Mouse (Mus musculus) adrenal gland, postnatal 4 days (tissue): Measurements from ENCODE around the gene Miip. TPM values are rescaled to one million over a fixed set of nuclear protein-coding genes. Genes with fewer than 3 reads are reported as not detected.

Experiments
- DNase-seq, 2 experiments: peaks; one replicate each; pipeline ENCODE4 v3.0.0; 2021 to 2022; ENCODE audit warnings: low spot score in 2 of 2, mixed read lengths in 2 of 2
- long read RNA-seq, 2 experiments: library from polyadenylated mRNA; stranded (forward); transcript quantifications; one replicate each; pipeline ENCODE4 v2.0.0; 2021
- total RNA-seq, 2 experiments: library from RNA; stranded (reverse); gene quantifications; 2 replicates each; pipeline ENCODE4 v1.2.3; 2021

Miip gene
- total RNA-seq: 10 to 100 TPM; 40.8 to 42.6 TPM
- long read RNA-seq, experiment 1, transcript Miip-201 (10 exons, 1,813 nt): major isoform, 11 of 40 reads
- long read RNA-seq, experiment 1, partial matches to known transcripts: 3 of 40 reads
- long read RNA-seq, experiment 1, other reads (novel, unspliced or antisense): 22 of 40 reads
- long read RNA-seq, experiment 2, transcript Miip-201 (10 exons, 1,813 nt): major isoform, 26 of 98 reads
- long read RNA-seq, experiment 2, transcript Miip-205 (9 exons, 1,909 nt): minor isoform, 19 of 98 reads
- long read RNA-seq, experiment 2, partial matches to known transcripts: 9 of 98 reads
- long read RNA-seq, experiment 2, other reads (novel, unspliced or antisense): 41 of 98 reads

DNA sequence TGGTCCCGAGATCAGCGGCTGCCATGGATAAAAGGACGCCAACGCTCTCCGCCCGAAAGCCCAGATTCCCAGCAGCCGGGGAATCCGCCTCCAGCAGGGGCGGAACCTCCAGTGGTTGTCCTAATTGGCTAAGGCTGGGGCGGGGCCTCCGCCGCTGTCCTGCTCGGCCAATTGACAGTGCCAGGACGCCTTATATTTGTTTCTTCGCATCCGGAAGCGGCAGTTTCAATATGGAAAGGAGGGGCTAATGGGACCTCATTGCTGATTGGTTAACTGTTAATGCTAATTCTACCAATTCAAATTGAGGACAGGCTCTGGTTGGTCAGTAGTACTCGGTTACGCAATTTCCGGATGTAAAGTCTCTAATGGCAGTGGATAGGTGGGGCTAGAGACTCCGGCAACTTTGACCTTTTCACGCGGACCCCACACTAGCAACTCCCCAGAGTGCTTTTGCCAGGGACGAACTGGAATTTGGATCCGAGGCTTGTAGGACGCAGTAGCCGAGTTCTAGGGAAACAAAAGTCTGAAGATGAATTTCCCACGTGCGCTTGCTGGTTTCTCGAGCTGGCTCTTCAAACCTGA, at the start of gene Miip, which contains the start of gene Fv1:
Gene Miip (minus strand): TSS at position 367 of the 582 bp plus-strand sequence.
Gene Fv1 (plus strand): TSS at position 530 of the 582 bp plus-strand sequence.
- peak; percentile 73 to 87 for DNase-seq

DNA sequence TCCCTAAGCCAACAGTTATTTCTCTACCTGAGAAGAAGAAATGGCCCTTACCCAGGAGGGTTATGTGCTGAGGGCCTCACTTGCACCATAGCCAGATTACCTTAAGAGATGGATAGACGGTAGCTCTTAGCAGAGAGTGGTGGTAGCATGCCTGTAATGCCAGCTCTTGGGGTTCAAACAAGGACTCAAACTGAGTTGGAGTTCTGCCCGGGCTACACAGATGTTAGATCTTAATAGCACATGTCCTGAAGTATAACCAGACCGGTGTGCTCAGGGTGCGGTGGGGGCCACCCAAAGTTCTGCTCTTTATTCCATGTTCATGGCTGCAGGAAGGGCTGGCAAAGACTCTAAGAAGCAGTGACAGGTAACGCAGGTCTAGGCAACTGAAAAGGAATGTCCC, 40.9 kb upstream of the Miip start:
- no peak for DNase-seq

DNA sequence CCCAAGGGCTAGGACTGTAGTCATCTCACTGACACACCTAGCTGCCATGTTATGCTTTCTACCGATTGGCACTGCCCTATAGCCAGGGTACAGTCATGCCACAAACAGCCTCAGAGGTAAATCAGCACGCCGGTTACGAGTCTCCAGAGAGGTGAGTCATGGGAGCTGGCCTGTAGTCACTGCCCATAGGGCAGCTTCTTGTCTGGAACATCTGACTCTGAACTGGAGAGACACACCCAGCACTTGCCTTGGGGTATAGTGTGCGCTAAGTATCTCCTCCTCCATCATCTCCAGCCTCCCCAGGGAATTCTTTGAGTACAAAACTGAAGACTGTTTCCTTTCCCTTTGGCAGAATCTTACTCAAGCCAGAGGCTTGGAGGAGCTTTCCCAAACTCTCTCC, 37.6 kb upstream of the Miip start:
- no peak for DNase-seq

DNA sequence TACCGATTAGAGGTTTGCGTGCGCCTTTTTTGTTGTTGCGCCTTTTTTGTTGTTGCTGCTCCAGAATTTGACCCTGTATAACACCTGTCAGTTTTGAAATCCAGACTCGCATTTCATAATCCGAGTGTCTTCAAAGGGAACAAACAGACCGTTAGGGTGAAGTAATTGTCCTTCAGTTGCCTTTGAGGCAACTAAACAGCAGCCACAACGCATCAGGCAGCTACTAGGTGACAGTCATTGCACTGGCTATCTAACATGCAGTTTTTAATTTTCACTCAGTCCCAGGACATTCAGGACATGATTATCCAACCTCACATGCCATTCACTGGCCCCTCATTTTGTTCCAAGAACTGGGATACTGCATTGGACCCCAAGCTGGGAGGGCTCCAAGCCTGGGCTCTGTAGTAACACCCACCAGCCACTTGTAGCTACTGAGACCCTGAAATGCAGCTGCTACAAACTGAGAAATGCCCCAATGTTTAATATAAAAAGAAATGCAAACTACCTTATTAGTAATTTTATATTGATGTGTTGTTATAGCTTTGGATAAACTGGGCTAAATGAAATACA, 36.6 kb upstream of the Miip start:
- no peak for DNase-seq

DNA sequence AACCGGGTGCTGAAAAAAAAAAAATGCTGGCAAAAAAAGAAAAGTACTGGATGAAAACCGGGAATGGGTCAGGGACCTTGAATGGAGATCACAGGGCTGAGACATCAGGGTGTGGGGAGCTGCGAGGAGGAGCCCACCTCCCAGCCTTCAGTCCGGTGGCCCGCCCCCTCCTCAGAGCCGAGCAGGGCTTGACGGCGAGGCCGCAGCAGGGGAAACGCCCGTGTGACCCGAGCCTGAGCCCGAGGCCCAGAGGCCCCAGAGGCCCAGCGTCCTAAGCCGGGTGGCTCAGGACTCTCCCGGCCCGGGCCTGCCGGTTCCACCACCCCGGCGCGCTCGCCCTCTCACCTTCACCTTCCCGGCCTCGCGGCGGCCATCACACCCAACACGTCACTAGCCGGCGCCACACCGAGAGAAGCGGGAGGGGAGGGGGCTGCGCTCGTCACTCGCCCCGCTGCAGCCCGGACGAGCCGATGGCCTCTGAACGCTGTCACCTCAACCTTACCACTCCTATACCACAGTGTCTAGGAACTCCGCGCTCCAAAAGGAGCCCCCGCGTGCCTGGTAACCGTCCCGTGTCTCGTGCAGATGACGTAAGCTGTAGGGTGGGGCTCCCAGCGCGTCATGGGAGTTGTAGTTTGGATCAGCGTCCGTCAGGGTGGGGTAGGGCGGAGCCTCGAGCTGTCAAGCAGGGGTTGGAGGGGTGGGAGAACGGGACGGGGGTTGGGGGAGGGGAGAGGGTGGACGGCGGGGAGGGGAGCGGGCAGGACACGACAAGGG, 35.9 kb upstream of the Miip start, which contains the start of gene Mfn2:
Gene Mfn2 (minus strand): TSS at position 392 of the 777 bp plus-strand sequence.
- DNase-seq: peak; percentile 64 to 77

DNA sequence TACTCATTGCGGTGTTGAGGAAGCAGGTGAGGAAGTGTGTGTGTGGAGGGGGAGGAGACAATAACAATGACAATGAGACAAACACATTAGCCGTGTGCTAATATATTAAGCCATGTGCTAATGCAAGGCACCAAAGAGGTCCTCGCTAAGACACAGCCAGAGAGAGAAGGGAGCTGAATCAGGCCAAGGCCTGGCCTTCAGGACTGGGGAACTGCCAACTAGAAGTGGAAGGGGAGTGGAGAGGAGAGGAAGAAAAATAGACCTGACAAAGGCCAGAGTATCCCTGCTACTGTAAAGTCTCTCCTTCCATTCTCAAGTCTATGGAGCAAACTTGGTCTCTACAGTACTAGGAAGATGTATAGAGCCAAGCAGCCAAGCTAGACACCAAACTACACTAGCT, 35.0 kb upstream of the Miip start:
- no peak for DNase-seq

DNA sequence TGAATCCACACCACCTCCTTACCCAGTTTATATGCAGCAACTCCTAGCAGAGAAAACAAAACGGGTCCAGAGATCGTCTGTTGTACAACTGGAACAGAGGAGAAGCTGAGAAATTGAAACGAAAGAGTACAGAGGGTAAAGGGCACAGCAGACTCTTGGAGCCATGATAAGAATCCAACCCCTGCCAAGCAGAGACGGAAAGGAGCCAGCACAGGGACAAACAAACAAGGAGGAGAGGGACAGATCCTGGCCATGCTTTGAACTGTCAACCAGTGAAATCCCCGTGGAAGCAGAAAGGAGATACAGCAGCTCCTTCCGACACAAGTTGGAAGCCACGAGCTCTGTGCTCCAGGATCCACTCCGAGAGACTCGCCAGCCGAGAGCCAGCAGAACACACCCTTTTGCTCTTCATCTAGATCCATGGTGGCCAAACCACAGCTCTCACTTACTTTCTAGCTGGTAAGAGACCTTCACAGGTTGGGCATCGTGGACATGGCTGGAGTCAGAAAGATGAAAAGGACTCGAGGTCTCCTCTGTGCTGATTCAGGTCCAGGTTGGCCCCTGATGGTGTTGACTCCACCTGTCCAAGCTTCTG, 34.4 kb upstream of the Miip start:
- no peak for DNase-seq

DNA sequence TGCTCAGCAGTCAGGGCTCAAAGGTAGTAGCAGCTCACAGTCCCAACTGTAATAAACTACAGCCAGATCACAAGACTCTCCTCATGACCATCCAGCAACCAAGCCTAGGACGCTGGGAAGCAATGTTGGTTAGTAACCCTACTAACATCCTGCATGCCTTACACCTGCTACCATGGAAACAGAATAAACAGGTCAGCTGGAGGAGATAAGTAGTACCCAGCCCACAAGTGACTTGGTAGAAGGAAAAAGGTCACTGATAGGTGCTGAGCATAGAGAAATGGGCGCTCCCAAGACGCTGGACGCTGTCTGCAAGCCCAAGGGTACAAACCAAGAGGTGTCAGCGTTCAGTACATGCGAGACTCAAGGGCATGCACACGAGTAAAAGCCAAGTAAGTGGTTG, 31.8 kb upstream of the Miip start:
- no peak for DNase-seq

DNA sequence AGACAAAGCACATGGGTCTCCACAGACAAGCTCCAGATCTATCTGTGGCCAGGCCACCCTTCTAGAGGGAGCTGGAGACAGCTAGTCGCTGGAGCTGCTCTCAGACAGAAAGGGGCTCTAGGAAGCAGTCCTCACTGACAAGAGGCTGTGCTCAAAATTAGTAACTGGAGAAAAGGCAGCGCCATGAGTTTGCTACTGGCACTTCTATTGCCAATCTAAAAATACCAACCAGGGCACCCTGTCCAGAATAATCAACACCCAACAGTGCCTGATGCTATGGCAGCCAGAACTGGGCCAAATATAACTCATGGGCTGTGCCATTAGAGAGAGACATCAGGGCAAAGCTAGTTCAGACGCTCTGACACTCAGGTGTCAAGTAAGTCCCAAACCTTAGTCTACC, 28.7 kb upstream of the Miip start:
- DNase-seq: no peak

DNA sequence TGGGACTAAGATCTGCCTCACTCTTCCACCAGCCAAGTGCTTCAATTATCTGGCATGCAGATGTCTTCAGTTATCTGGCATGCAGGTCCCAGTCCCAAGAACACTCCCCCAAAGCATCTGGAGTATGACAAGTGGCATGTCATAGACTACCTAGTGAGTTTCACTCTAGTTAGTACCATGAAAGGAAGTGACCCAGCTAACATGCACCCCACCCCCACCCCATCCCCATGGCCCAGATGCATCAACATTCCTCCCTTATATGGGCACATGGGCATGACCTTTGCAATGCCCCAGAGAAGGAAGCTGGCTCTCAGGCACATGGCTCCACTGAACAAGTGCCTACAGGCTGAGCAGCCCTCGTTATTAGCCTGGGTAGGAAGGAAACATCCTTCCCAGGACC, 27.8 kb upstream of the Miip start:
- no peak for DNase-seq

DNA sequence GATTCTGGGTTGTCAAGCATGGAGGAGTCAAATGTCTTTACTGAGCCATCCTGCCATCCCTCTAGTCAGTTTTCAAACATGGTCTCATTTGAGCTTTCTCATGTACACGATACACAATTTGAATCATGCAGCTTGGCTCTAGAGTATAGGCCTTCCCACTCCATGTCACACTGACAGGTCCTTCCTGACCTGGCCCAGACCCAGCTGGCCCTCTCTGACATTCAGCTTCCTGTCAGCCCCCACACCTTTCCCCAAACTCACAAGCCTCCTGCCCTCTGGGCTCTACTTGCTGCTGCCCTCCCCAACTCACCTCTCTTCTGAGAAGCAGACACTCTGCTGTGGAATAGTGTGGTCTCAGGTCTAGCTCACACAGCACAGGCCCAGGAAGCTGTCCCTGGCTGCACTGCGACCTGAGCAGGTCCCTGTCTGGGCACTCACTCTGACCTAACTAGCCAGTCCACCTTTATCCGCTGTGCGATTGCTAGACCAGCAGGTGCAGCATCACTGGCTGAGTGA, 27.3 kb upstream of the Miip start:
- DNase-seq: no peak

DNA sequence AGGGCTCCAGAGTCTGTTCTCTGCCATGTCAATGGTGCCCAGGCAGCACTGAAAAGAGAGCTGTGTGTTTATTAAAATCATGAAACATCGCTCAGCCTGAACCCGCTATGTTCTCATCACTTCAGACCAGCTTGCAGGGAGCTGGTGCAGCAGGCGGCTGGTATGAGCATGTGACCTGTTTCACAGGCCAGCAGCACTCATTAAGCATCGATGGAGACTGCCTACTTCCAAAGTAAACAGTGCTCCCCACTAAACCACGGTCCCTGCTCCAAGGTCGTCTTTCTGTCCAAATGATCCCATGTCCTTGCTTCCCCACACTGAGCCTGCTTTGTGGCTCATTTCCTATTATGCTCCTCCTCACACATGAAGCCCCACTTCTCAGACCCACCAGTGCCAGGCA, 21.7 kb upstream of the Miip start:
- DNase-seq: no peak

DNA sequence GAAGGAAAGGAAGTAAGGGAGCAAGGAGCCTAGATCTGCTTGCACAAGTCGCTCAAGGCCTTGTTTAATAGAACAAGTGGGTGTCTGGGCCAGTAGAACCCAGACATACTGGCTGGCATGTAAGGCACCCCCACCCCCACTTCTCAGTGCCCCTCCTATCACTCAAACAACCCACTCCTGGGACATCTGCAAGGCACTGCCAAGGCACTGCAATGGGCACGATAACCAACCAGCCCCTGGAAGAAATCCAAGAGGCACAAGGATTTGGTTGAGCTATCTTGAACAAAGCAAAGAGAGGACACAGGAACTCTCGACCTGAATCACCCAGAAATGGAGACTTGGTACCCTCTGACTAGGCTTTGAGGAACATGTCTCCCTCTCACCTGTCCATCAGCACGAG, 19.6 kb upstream of the Miip start:
- no peak for DNase-seq

DNA sequence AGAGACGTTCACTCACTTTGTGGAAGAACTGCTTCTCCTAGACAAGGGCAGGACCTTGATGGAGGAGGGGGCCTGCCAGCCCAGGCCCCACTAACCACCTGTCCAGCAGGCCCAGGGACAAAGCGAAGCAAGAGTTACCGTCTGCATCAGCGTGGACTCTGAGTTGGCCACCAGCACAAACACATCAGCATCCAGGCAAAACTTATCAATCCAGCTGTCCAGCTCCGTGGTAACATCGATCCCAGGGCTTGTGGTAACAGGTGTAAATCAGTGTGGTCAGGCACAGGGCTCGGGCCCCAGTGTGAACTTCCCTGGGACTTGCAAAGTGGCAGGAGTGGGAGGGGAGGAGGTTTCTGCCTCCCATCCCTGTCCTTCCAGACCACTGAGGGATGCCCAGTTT, 18.7 kb upstream of the Miip start:
- DNase-seq: no peak

DNA sequence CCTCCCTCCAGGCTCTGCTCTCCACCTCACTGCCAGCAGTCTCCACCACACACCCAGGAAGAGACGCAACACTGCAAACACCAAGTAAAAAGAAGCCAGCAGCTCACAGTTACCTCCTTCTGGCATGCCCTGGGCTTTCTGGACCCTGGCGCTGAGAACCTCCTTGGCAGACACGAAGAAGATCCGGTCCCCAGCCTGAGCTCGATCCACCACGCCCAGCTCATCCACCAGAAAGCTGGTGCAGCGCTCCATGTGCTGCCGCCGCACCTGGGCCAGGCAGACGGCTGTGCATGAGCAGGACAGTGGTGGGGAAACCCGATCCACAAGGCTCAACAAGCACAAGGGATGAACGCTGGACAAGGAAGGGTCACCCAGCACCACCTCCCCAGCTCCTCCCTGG, 17.5 kb upstream of the Miip start:
- no peak for DNase-seq

DNA sequence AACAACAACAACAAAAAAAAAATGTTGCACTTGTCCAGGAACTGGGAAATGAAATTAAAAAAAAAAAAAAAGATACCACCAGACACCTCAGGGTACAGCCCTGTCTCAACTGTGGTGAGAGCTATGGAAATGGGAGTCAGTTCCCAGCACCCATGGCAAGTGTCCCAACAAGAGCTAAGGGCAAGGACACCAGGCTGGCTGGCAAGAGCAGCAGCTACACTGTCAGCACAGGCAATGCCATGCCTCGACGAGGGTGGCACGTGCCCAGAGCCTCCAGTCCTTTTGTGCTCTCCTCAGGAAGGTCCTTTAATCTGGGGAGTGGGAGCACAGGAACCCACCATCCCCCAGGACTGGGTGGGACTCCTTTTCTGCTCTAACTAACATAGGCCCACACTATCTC, 15.5 kb upstream of the Miip start:
- no peak for DNase-seq

DNA sequence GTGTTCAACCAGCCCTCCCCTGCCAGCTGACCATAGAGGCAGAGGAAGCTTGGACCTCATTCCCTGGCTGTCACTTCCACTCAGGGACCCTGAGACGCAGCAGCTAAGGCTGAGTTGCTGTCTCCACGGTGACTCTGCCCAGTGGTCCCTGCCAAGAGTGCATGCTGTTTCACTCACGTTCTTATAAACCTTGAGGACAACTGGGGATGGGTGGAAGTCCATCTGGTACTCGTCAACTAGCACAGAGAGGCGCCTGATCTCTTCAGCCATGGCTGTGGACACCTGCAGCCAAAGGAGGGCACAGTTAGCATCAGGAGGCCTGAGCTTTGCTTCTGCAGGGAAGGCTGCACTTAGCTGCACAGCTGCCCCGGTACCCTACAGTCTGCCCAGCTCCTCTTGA, 14.4 kb upstream of the Miip start:
- no peak for DNase-seq

DNA sequence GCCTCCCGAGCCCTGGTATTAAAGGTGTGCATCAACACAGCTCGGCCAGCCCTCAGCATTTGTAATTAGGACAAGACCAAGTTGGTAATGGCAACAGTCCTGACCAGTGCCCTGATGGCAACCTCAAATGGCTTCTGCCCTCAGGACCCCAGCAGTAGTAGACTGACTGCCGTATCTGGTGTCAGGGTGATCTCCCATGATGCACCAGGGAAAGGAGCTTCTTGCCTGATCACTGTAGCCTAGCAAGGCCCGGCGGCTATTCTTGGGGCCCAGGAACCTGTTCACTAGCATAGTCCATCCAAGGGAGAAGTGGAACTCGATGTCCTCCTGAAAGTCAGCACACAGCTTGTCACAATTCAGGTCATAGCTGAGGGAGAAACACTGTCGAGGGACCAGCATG, 13.2 kb upstream of the Miip start:
- no peak for DNase-seq

DNA sequence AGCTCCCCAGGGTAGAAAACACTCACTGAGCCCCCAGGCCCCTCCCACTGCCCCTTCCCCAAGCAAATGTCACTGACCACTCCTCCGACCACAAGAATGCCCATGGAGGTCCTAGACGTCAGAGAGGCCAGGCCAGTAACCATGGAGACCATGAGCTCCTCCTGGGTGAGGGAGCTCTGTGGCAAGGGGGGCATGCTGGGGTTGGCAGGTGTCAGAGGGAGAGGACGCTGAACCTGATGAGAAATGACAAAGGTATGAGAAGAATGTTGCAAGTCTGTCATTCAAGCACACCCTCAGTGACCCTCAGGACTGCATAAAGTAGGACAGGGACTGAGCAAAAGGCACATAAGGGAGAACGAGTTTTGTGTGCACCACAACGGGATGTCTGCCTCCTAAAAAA, 11.2 kb upstream of the Miip start:
- no peak for DNase-seq

DNA sequence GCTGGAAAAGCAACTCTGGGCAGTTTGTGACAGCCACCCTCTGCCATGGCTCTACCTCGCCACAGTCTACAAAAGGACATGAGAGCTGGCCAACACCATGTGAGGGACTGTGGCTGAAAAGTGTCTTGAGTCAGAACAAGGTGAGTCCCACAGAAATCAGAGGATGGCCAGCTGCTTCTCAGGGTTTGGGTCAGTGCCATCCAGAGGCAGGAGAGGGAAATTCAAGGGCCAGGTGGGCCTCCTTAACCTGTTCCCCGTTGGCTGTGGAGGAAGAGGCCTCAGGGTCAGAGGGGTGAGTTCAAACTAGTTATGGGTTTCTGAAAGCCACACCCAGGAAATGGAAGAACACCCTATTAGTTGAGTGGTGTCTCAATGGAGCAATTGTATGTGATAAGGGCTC, 10.8 kb upstream of the Miip start:
- no peak for DNase-seq

DNA sequence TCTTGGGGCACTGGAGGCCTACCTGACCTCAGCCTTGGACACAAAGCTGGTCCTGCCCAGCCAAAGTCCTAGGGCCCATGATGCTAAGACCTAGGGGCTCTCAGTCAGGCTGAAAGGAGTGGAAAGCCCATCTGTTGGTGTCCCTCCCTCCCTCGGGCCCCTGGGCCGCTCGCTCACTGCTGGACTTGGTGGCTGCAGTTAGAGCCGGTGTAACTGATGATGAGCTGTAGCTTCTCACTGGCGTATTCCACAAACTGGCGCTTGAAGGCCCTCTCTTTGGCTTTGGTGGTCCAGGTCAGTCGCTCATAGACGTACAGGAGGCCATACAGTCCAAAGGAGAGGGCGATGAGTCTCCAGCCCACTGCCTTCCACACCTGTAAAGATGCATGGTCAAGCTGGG, 9.9 kb upstream of the Miip start:
- DNase-seq: no peak
